Mouse (Mus musculus) limb, embryonic 14.5 days (tissue): ENCODE results near the gene Nit2. TPM values are rescaled to one million over a fixed set of nuclear protein-coding genes. Genes with fewer than 3 reads are reported as not detected.

ENCODE experiments used
- ATAC-seq: fragments of 200-750 bp; cut with Nextera tagmentation; 2 replicates; pipeline ENCODE4 v1.8.0; 2017; ENCODE audit warnings: low read depth, moderate number of reproducible peaks, moderate TSS enrichment; ENCODE audit not compliant: low FRiP score
- DNase-seq: peaks from one replicate; pipeline ENCODE4 v3.0.0-alpha.2; 2015; ENCODE audit warnings: low spot score
- H3K27ac ChIP-seq: fragments of 300-500 bp; sonication (generic); replicated peaks from 2 replicates; pipeline ENCODE4 v1.5.1; 2014; ENCODE audit warnings: low read depth, mild to moderate bottlenecking, low read length, moderate library complexity, mixed read lengths
- H3K27me3 ChIP-seq: fragments of 300-500 bp; sonication (generic); 2 replicates; pipeline ENCODE4 v1.6.1; 2014; ENCODE audit warnings: low read length, mixed read lengths; ENCODE audit not compliant: control insufficient read depth, insufficient read depth
- H3K36me3 ChIP-seq: fragments of 300-500 bp; sonication (generic); 2 replicates; pipeline ENCODE4 v1.6.1; 2014; ENCODE audit warnings: mild to moderate bottlenecking, low read length, moderate library complexity, mixed read lengths; ENCODE audit not compliant: control insufficient read depth, insufficient read depth
- H3K4me1 ChIP-seq: fragments of 300-500 bp; sonication (generic); 2 replicates; pipeline ENCODE4 v1.6.1; 2014; ENCODE audit warnings: antibody characterized with exemption, low read length, mixed read lengths; ENCODE audit not compliant: control insufficient read depth, insufficient read depth
- H3K4me2 ChIP-seq: fragments of 300-500 bp; sonication (generic); replicated peaks from 2 replicates; pipeline ENCODE4 v1.6.1; 2014; ENCODE audit warnings: low read depth, mild to moderate bottlenecking, low read length, moderate library complexity; ENCODE audit not compliant: severe bottlenecking
- H3K4me3 ChIP-seq: fragments of 300-500 bp; sonication (generic); replicated peaks from 2 replicates; pipeline ENCODE4 v1.5.1; 2014; ENCODE audit warnings: low read length
- H3K9ac ChIP-seq: fragments of 300-500 bp; sonication (generic); 2 replicates; pipeline ENCODE4 v1.6.1; 2014; ENCODE audit warnings: mild to moderate bottlenecking, low read depth, low read length, moderate library complexity; ENCODE audit not compliant: severe bottlenecking
- H3K9me3 ChIP-seq: fragments of 300-500 bp; sonication (generic); 2 replicates; pipeline ENCODE4 v1.6.1; 2016; ENCODE audit warnings: low read length; ENCODE audit not compliant: control insufficient read depth
- POLR2A ChIP-seq: fragments of 200-500 bp; IDR thresholded peaks from 2 replicates; pipeline ENCODE4 v1.8.0; 2012; ENCODE audit warnings: inconsistent platforms, mild to moderate bottlenecking, moderate library complexity, borderline replicate concordance; ENCODE audit not compliant: insufficient read depth, insufficient read length; ENCODE audit errors: extremely low read depth
- WGBS: fragments of 180-500 bp; shearing (Covaris S2); extraction: QIAGEN DNeasy Blood & Tissue Kit; methylation state at CpG from one replicate; pipeline ENCODE4 v1.1.7; 2014; 5-methylcytosine and 5-hydroxymethylcytosine counted together
- polyA plus RNA-seq, 2 experiments: library from polyadenylated mRNA; depleted of rRNA in 1 of 2; stranded (reverse) in 1 of 2; unstranded in 1 of 2; fragments of >200 nt; fragmentation: Nextera tagmentation in 1 of 2; extraction: Ambion mirVana in 1 of 2; gene quantifications; 2 replicates each; pipeline versions ENCODE4 v1.2.1 to v1.2.3; 2012 to 2014

Gene Nit2
- polyA plus RNA-seq, 2 experiments, result 46.4 to 83.0 TPM

- TF ChIP-seq POLR2A, result no peak
- no peak for DNase-seq
- no peak overlapping the region for H3K9ac ChIP-seq
- no peaks in the 10 kb centered on the region for H3K9me3 ChIP-seq
- no peak overlapping the region for H3K4me2 ChIP-seq
- H3K27ac ChIP-seq, result no peak overlapping the region
- no peak overlapping the region for H3K4me3 ChIP-seq
- H3K4me1 ChIP-seq, result peaks cover 3% of the 10 kb centered on the region; the same call in 1 of the 2 replicates
- 94% methylated on average over 5 of the region's 5 CpGs for WGBS
- no peak for ATAC-seq
- H3K27me3 ChIP-seq, result no peaks in the 10 kb centered on the region
- H3K36me3 ChIP-seq, result peaks cover 27% of the 10 kb centered on the region
Observed at GRCm38 (mm10) chr16:57165157-57165556, 2.0 kb downstream of the Nit2 start.

DNA sequence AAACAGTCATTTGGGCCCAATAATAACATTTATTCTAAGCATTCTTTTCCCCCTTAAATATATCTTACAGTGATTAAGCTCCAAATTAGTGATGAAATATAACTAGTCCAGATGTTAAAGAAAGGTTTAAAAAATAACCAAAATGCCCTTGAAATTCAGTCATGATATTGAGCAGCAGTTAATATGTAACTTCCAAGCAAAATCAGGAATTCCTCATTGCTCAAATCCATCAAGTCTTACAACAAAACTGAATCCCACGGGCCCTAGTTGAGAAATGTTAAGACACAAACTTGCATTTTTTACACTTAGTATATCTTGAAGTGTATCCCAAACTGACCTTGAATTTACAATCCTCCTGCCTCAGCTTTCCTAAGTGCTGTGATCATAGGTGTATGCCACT, 3.4 kb downstream of the Nit2 start:
- DNase-seq (no peak), ATAC-seq (no peak)
- no peak overlapping the region for H3K4me3 ChIP-seq
- H3K4me2 ChIP-seq, result no peak overlapping the region
- H3K27ac ChIP-seq, result no peak overlapping the region
- H3K27me3 ChIP-seq, result no peaks in the 10 kb centered on the region
- H3K36me3 ChIP-seq, result peaks cover 33% of the 10 kb centered on the region
- no peaks in the 10 kb centered on the region for H3K9me3 ChIP-seq
- TF ChIP-seq POLR2A, result no peak
- WGBS, result 91% methylated on average over 1 of the region's 1 CpGs
- peaks cover 3% of the 10 kb centered on the region; the same call in 1 of the 2 replicates for H3K4me1 ChIP-seq
- no peak overlapping the region for H3K9ac ChIP-seq

DNA sequence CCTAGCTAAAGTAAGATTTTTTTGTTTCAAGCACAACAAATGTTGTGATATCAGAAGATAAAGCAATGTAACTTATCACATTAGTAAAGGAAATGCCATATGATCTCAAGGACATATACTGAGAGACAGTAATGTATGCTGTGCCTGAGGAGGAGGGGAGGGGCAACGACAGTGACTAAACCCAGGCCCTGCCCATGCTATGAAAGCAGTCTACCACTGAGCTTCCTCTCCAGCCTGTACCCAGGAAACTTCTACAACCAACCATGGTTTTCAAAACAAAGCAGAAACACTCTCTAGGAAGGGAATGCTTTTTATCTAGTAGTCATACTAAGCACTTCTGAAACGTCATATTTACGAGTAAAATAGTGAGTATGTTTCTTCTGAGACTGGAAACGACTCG, 4.3 kb downstream of the Nit2 start:
- DNase-seq (no peak), ATAC-seq (no peak)
- WGBS, result 83% methylated on average over 5 of the region's 5 CpGs
- Histone ChIP-seq H3K4me2 (no peak overlapping the region), H3K9ac (no peak overlapping the region), H3K27me3 (no peaks in the 10 kb centered on the region), H3K36me3 (peaks cover 41% of the 10 kb centered on the region), H3K9me3 (no peaks in the 10 kb centered on the region), H3K27ac (no peak overlapping the region), H3K4me3 (no peak overlapping the region), H3K4me1 (peaks cover 3% of the 10 kb centered on the region; the same call in 1 of the 2 replicates)
- no peak for TF ChIP-seq POLR2A

DNA sequence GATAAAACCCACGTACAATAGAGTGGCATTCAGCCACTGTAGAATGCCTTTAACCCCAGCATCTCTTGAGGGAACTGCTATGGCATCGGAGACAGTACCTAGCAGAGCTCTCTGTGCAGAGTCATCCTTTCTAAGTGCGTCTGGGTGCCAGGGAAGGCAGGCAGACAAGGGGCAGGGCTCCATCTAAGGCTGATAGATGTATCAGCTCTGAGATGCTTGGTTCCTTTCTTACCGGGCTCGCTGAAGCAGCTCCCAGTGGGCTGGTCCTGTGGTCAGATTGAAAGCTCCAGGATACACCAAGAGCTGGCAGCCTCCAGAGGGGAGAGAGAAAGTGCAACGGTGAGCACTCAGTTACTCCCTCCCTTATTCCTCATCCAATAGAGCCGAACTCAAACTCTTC, 7.3 kb downstream of the Nit2 start:
- H3K9ac ChIP-seq, result no peak overlapping the region

GRCm38 (mm10) chr16:57157728-57158127, 9.4 kb downstream of the Nit2 start:
- WGBS, result 74% methylated on average over 4 of the region's 4 CpGs
- Histone ChIP-seq H3K27ac (no peak overlapping the region), H3K9me3 (no peaks in the 10 kb centered on the region), H3K4me1 (no peaks in the 10 kb centered on the region), H3K4me3 (no peak overlapping the region), H3K36me3 (peaks cover 60% of the 10 kb centered on the region), H3K9ac (no peak overlapping the region), H3K4me2 (no peak overlapping the region), H3K27me3 (no peaks in the 10 kb centered on the region)
- DNase-seq (no peak), ATAC-seq (no peak)
- no peak for TF ChIP-seq POLR2A

More for the DNA sequence above, 7.3 kb downstream of the Nit2 start:
- 67% methylated on average over 7 of the region's 7 CpGs for WGBS
- H3K9me3 ChIP-seq, result no peaks in the 10 kb centered on the region
- H3K27me3 ChIP-seq, result no peaks in the 10 kb centered on the region
- ATAC-seq (no peak), DNase-seq (no peak)
- no peaks in the 10 kb centered on the region for H3K4me1 ChIP-seq
- no peak overlapping the region for H3K27ac ChIP-seq
- peaks cover 58% of the 10 kb centered on the region for H3K36me3 ChIP-seq
- TF ChIP-seq POLR2A, result no peak
- H3K4me3 ChIP-seq, result no peak overlapping the region
- no peak overlapping the region for H3K4me2 ChIP-seq

DNA sequence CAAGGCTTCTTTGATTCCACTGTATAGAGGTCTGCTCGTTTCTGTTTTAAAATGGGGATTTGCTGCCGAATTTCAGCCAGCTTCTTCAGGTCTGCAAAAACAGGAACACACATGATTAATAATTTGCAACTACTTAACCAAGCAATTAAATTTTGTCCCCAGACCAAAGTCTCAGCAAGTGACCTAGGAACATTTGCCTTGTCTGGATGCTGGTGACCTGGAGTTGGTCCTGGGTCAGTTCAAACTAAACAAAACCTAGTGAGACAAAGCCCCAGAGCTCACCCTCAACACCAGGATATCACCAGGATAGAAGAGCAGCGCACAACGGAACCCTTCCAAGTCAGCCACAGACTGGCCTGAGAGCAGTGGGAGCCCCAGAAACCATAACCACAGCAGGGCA, 10.1 kb downstream of the Nit2 start:
- Histone ChIP-seq H3K4me1 (no peaks in the 10 kb centered on the region), H3K27me3 (no peaks in the 10 kb centered on the region), H3K36me3 (peaks cover 64% of the 10 kb centered on the region), H3K4me3 (no peak overlapping the region), H3K9me3 (no peaks in the 10 kb centered on the region), H3K4me2 (no peak overlapping the region), H3K27ac (no peak overlapping the region), H3K9ac (no peak overlapping the region)
- 90% methylated on average over 4 of the region's 4 CpGs for WGBS
- ATAC-seq (no peak), DNase-seq (no peak)
- TF ChIP-seq POLR2A, result no peak
